Mouse (Mus musculus) neural tube, embryonic 13.5 days (tissue): ENCODE measurements at regions not wholly inside any gene's neighbourhood (a gene's known extent, or its start where the extent isn't known, plus 50 kb on each side); places are given as distances from the start of the nearest gene placed in this dataset.
"Not testable (repeated sequence)": the region's sequence is repeated elsewhere in the genome, so short reads cannot be mapped to it uniquely, and the experiment has no call there.

Experiments
- ATAC-seq: fragments of 200-750 bp; cut with Nextera tagmentation; 2 replicates; pipeline ENCODE4 v1.8.0; 2017; ENCODE audit warnings: low read depth, mild to moderate bottlenecking, moderate TSS enrichment, moderate library complexity
- H3K27ac ChIP-seq: fragments of 300-500 bp; sonication (generic); replicated peaks from 2 replicates; pipeline ENCODE4 v1.5.1; 2015; ENCODE audit warnings: moderate library complexity, mild to moderate bottlenecking, inconsistent platforms
- H3K27me3 ChIP-seq: fragments of 300-500 bp; sonication (generic); 2 replicates; pipeline ENCODE4 v1.6.1; 2015; ENCODE audit warnings: mild to moderate bottlenecking, inconsistent platforms
- H3K36me3 ChIP-seq: fragments of 300-500 bp; sonication (generic); 2 replicates; pipeline ENCODE4 v1.6.1; 2015; ENCODE audit warnings: mild to moderate bottlenecking, inconsistent platforms
- H3K4me1 ChIP-seq: fragments of 300-500 bp; sonication (generic); replicated peaks from 2 replicates; pipeline ENCODE4 v1.6.1; 2015; ENCODE audit warnings: inconsistent platforms
- H3K4me2 ChIP-seq: fragments of 300-500 bp; sonication (generic); 2 replicates; pipeline ENCODE4 v1.6.1; 2015; ENCODE audit warnings: inconsistent platforms, mild to moderate bottlenecking, moderate library complexity
- H3K4me3 ChIP-seq: fragments of 300-500 bp; sonication (generic); 2 replicates; pipeline ENCODE4 v1.5.1; 2015; ENCODE audit warnings: mild to moderate bottlenecking, inconsistent platforms
- H3K9ac ChIP-seq: fragments of 300-500 bp; sonication (generic); 2 replicates; pipeline ENCODE4 v1.6.1; 2015; ENCODE audit warnings: moderate library complexity, mild to moderate bottlenecking, inconsistent platforms
- H3K9me3 ChIP-seq: fragments of 300-500 bp; sonication (generic); 2 replicates; pipeline ENCODE4 v1.6.1; 2016; ENCODE audit warnings: inconsistent platforms
- WGBS: fragments of 180-500 bp; shearing (Covaris S2); methylation state at CpG from one replicate; pipeline ENCODE4 v1.1.7; 2015; 5-methylcytosine and 5-hydroxymethylcytosine counted together

DNA sequence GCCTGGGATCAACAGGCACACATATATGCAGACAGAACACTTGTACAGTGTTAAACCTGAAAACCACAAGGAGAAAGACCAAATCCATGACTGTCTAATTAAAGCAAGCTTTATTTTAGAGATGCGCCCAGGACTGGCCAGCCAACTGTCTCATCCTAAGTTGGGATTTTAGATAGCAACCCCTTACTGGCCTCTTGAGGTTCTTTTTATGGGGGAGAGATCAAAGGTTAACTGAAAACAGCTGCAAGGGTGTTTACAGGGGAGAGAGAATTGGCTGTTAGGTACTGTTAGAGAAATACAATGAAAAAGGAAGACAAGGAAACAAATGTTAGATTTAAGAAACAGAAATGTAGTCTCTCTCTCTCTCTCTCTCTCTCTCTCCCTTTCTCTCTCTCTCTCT lies 202.4 kb upstream of the Thpo start:
- Histone ChIP-seq H3K4me2 (no peak overlapping the region), H3K9ac (no peak overlapping the region), H3K36me3 (no peaks in the 10 kb centered on the region), H3K27ac (no peak overlapping the region), H3K4me3 (no peak overlapping the region), H3K9me3 (no peaks in the 10 kb centered on the region), H3K27me3 (no peaks in the 10 kb centered on the region), H3K4me1 (no peaks in the 10 kb centered on the region)
- ATAC-seq: no peak
- 70% methylated on average over 1 of the region's 1 CpGs for WGBS

DNA sequence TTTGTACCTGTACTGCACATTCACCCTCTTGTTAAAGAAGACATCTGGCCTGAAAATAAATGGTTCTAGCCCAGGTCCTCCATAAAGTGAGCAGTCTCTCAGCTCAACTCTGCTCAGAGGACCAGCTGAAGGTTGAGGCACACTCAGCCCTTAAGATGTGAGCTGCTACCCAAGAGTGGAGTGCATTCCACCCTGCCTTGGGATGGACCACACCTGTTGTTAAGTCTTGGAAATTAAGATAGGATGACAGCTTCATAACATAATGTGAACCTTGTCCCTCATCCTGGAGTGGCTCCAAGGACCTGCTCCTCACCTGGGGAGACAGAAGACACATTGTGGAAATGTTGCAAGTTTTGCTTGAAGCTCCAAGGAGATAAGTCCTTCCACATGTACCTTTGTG lies 200.5 kb upstream of the Thpo start:
- not testable (repeated sequence) for H3K4me2 ChIP-seq, H3K4me3 ChIP-seq, H3K9ac ChIP-seq, H3K27ac ChIP-seq, H3K4me1 ChIP-seq, H3K36me3 ChIP-seq, H3K9me3 ChIP-seq, H3K27me3 ChIP-seq, ATAC-seq

GRCm38 (mm10) chr16:20930003-20930402 lies 195.7 kb upstream of the Thpo start:
- H3K27ac ChIP-seq, H3K36me3 ChIP-seq, H3K27me3 ChIP-seq, H3K9me3 ChIP-seq, H3K9ac ChIP-seq, ATAC-seq, H3K4me2 ChIP-seq, H3K4me1 ChIP-seq, H3K4me3 ChIP-seq: not testable (repeated sequence)
- 85% methylated on average over 5 of the region's 5 CpGs for WGBS

DNA sequence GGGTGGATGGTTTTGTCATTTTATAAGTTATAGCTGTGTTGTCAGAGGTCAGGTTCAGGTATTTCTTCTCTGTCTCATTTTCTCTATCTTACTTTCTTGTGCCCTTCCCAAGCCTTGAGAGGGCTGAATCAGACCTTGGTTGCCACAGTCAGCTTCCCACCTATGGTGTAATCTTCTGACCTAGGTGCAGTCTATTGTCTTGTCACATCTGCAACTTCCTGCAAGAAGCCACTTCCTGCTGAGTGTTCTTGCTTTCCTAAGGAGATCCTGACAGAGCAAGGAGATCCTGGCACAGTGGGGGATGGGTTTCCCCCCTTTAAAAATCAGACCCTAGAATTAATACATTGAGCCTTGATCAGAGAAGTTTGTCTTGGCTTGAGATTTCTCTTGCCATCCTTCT lies 191.5 kb upstream of the Thpo start:
- not testable (repeated sequence) for H3K36me3 ChIP-seq, H3K9me3 ChIP-seq, ATAC-seq

DNA sequence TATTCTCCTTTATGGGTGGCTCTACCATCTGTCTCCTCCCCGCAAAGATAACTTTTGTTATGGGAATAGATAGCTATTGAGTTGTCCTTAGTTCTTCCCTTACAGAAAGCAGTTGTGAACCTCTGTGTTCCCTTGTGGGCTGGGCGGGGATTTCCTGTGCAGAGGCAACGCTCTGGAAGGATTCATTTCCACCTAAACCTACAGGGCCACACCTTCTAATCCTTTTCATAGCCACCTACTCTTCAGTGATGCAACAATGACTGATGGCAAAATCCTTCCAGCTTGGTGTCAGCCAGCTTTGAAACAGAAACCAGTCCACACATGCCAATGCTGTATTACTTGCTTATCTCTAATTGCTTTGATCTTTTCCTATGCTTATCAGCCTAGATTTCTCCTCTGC lies 176.6 kb upstream of the Thpo start:
- not testable (repeated sequence) for ATAC-seq, H3K27me3 ChIP-seq, H3K9ac ChIP-seq, H3K27ac ChIP-seq, H3K36me3 ChIP-seq, H3K4me3 ChIP-seq, H3K4me1 ChIP-seq, H3K4me2 ChIP-seq, H3K9me3 ChIP-seq
- WGBS: 88% methylated on average over 3 of the region's 3 CpGs

More for the DNA sequence above, 191.5 kb upstream of the Thpo start:
- not testable (repeated sequence) for H3K9ac ChIP-seq, H3K27ac ChIP-seq, H3K4me2 ChIP-seq, H3K4me3 ChIP-seq, H3K27me3 ChIP-seq, H3K4me1 ChIP-seq

- not testable (repeated sequence) for H3K27ac ChIP-seq, H3K9me3 ChIP-seq, H3K4me1 ChIP-seq, H3K36me3 ChIP-seq, H3K27me3 ChIP-seq, H3K9ac ChIP-seq, H3K4me3 ChIP-seq, H3K4me2 ChIP-seq
- WGBS: 41% methylated on average over 18 of the region's 18 CpGs
- peak; percentile 40; the same call in 1 of the 2 replicates for ATAC-seq
Measured at GRCm38 (mm10) chr16:20908467-20909351, 174.4 kb upstream of the Thpo start.

DNA sequence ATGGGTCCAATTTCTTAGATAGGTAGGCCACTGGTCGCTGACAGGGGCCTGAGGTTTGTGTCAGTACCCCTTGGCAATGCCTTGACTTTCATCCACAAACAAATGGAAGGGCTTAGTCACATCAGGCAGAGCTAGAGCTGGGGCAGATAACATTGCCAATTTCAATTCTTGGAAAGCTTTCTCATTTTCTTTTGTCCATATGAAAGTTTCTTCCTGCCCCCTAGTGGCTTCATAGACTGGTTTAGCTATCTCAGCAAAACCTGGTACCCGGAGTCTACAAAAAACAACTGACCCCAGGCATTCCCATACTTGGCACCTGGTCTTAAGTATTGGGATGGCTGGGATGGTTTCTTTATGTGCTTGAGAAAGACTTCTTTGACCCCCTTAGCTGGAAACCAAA lies 161.4 kb upstream of the Thpo start:
- H3K4me3 ChIP-seq: no peak overlapping the region

GRCm38 (mm10) chr16:20871726-20872125 lies 137.4 kb upstream of the Thpo start:
- H3K9ac ChIP-seq: no peak overlapping the region
- ATAC-seq: no peak
- H3K27ac ChIP-seq: no peak overlapping the region
- no peak overlapping the region for H3K4me2 ChIP-seq
- WGBS: 60% methylated on average over 1 of the region's 1 CpGs
- H3K4me3 ChIP-seq: no peak overlapping the region
- no peaks in the 10 kb centered on the region for H3K9me3 ChIP-seq
- no peaks in the 10 kb centered on the region for H3K4me1 ChIP-seq
- no peaks in the 10 kb centered on the region for H3K36me3 ChIP-seq
- no peaks in the 10 kb centered on the region for H3K27me3 ChIP-seq

More for the DNA sequence above, 161.4 kb upstream of the Thpo start:
- Histone ChIP-seq H3K4me1 (no peaks in the 10 kb centered on the region), H3K27me3 (no peaks in the 10 kb centered on the region), H3K9ac (no peak overlapping the region), H3K4me2 (no peak overlapping the region), H3K27ac (no peak overlapping the region), H3K9me3 (no peaks in the 10 kb centered on the region), H3K36me3 (no peaks in the 10 kb centered on the region)
- 65% methylated on average over 2 of the region's 2 CpGs for WGBS
- no peak for ATAC-seq

DNA sequence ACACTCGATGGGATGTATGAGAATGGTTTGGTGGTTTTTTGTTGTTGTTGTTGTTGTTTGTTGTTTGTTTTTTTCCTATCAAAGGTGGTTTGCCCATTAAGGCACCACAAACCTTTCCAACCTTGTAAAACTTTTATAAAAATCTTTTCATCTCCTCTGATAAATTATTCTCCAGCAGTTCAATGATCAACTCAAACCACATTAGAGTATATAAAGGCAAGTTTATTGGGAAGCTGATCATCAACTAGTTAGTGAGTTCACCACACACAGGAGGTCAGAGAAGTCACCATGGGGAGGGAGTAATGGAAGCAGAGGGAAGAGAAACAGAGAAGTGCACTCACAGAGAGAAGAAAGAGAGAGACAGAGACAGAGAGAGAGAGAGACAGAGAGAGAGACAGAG lies 132.5 kb upstream of the Thpo start:
- no peak overlapping the region for H3K9ac ChIP-seq
- 97% methylated on average over 1 of the region's 1 CpGs for WGBS
- no peaks in the 10 kb centered on the region for H3K27me3 ChIP-seq
- H3K4me3 ChIP-seq: no peak overlapping the region
- no peak overlapping the region for H3K4me2 ChIP-seq
- no peaks in the 10 kb centered on the region for H3K36me3 ChIP-seq
- H3K4me1 ChIP-seq: no peaks in the 10 kb centered on the region
- no peak overlapping the region for H3K27ac ChIP-seq
- H3K9me3 ChIP-seq: no peaks in the 10 kb centered on the region
- no peak for ATAC-seq

DNA sequence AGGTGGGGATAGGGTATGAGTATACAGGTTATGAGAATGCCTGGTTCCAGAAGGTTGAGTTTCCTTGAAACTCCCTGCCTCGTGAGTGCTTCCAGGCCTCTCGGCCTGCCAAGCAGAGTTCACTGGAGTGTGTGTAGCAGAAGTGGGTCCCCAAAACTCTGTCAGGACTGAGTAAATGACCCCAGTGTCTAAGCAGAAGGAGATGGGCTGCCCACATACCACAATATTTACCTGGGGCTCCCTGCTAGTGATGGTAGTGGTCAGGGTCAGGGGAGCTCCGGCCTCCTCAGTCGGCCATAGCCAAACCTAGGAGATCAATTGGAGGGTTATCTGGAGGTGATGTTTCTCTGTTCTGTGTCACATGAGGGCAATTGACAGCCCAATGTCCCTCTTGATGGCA lies 126.9 kb upstream of the Thpo start:
- no peak overlapping the region for H3K9ac ChIP-seq
- no peaks in the 10 kb centered on the region for H3K27me3 ChIP-seq
- H3K4me2 ChIP-seq: no peak overlapping the region
- ATAC-seq: no peak
- H3K4me3 ChIP-seq: no peak overlapping the region
- H3K36me3 ChIP-seq: no peaks in the 10 kb centered on the region
- no peak overlapping the region for H3K27ac ChIP-seq
- WGBS: 92% methylated on average over 4 of the region's 4 CpGs
- H3K4me1 ChIP-seq: no peaks in the 10 kb centered on the region
- H3K9me3 ChIP-seq: no peaks in the 10 kb centered on the region

GRCm38 (mm10) chr16:20860606-20861005 lies 126.3 kb upstream of the Thpo start:
- WGBS: 93% methylated on average over 3 of the region's 3 CpGs
- not testable (repeated sequence) for H3K4me3 ChIP-seq, H3K9ac ChIP-seq, H3K27me3 ChIP-seq, H3K4me2 ChIP-seq, H3K36me3 ChIP-seq, H3K4me1 ChIP-seq, H3K9me3 ChIP-seq, ATAC-seq, H3K27ac ChIP-seq

DNA sequence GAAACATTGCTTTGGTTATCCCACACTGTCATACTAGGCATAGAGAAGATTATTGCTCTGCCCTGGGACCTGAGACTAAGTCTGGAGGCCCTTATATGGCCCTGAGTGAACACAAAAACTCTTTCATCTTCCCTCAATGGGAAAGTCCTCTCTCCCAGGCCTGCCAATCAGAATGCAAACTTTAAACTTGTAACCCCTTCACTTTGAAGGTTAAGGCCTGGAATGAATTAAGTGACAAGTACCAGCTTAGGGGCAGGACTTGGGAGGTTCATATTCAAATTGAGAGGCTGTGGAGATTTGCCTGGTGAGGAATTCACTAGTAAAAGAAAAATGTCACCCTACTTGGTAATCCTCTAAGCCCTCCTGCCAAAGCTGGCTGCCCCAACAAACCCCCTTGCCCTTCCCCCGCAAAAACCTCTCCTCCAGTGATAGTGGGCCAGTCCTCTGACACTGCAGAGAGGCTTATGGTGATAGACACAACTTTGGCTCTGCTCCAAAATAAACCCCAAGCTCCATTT lies 120.4 kb upstream of the Thpo start:
- ATAC-seq: no peak
- H3K4me2 ChIP-seq: no peak overlapping the region
- 65% methylated on average over 1 of the region's 1 CpGs for WGBS

DNA sequence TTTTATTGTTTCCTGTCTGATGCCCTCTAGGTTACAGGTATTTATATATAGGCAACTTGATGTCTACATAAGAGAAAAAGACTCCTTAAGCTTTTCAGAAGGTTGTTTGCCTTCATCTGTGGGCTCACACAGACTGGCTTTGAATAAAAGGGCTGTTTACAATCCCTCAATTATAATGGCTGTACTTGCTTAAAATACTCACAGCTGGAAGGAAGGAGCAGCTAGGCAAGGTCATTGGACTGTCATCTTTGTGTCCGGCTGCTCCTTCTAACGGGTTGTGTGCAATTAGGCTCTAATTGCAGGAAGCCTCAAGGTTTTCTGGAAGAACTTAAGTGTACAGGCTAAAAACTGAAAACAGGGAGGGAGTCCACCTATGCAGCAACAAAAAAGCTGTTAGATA lies 103.8 kb upstream of the Thpo start:
- no peak overlapping the region for H3K4me3 ChIP-seq
- H3K27me3 ChIP-seq: no peaks in the 10 kb centered on the region
- peaks cover 6% of the 10 kb centered on the region; the same call in 1 of the 2 replicates for H3K4me1 ChIP-seq
- H3K27ac ChIP-seq: no peak overlapping the region
- no peak overlapping the region for H3K9ac ChIP-seq
- no peak for ATAC-seq
- 9% methylated on average over 2 of the region's 2 CpGs for WGBS
- H3K4me2 ChIP-seq: no peak overlapping the region
- H3K9me3 ChIP-seq: no peaks in the 10 kb centered on the region
- H3K36me3 ChIP-seq: no peaks in the 10 kb centered on the region

More for the DNA sequence above, 120.4 kb upstream of the Thpo start:
- no peak overlapping the region for H3K9ac ChIP-seq
- H3K27me3 ChIP-seq: no peaks in the 10 kb centered on the region
- no peak overlapping the region for H3K4me3 ChIP-seq
- no peaks in the 10 kb centered on the region for H3K9me3 ChIP-seq
- no peaks in the 10 kb centered on the region for H3K4me1 ChIP-seq
- H3K27ac ChIP-seq: no peak overlapping the region
- H3K36me3 ChIP-seq: no peaks in the 10 kb centered on the region
